Mouse (Mus musculus): ENCODE data around the gene Klk12.

DNA sequence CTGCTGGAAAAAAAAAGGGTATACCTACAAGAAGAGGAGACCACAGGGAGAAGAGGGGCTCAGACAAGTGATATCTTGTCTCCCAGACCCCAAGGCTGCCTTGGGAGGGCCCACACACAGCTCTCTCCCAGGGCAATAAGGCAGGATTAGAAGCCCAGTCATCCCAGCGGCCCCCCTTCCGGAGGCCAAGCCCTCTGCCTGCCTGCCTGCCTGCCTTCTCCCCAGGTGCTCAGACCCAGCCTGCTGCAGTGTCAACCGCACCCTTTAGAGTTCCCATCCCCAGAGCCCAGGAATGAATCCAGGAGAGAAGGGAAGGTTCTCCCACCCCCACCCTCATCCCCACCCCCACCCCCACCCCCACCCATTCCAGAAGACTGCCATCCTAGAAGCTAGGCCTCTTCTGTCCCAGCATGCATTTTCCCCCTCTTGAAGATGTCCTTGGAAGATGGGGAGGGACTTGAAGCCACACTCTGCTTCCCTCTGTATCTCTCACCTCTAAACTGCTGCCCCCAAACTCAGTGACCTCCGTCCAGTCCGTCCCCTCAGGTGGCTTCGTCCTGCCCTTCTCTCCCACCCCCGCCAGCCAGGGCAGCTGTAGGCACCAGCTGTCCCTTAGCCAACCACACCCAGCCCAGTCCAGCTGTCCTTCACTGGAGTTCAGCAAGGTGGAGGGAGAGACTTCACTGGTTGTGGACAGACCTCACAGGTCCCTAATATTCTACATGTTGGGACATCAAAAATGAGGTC is 6.8 kb downstream of the Klk12 start:
- no peak for TF ChIP-seq POLR2A (IDR thresholded peaks at IDR 0.05; ENCODE audit: low read depth, low read length)
- TF ChIP-seq EP300 (IDR thresholded peaks at IDR 0.05; ENCODE audit: low read length): no peak

Data from CH12.LX (cell line).